Mouse (Mus musculus): ENCODE data around the gene Masp1.

The Masp1 gene

DNA sequence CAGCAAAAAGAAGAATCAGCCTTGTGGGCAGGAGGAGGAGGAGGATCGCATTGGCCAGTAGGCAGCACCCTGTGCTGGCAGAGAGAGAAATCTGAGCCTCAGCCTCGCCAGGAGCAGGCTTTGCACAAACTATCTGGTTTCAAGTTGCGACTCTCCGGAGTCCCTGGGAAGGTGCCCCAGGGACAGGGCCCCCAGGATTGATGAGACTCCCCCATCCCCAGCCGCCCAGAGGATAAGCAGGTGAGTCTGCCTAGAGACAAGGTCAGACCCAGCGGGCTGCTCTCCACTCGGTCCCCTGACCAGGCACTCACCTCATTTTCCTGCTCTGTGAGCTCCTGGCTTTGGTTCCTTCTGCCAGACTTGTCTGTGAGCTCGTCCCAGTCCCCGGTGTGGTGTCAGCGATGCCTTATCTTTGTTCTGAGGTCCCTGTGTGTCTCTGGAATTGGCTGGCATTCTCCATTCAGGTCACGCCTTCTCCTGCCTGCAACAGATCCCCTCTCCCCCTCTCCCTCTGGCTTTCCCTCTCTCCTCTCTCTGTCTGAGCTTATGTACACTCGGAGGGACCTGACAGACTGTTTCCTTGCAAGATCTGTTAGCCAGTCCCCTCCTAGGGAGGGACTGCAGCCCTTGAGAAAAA is at the start of gene Masp1, which contains the start of gene Rtp4:
TSS of gene Masp1 (minus strand) at position 581 of the 637 bp plus-strand sequence.
TSS of gene Rtp4 (plus strand) at position 57 of the 637 bp plus-strand sequence.
- in situ Hi-C loops (cut with MboI; ENCODE audit: low pct_unique_long_range_greater_than_20kb in 1 of 2, low sequenced_read_pairs in 2 of 2, unreplicated experiment in 1 of 2), result no loop called here

DNA sequence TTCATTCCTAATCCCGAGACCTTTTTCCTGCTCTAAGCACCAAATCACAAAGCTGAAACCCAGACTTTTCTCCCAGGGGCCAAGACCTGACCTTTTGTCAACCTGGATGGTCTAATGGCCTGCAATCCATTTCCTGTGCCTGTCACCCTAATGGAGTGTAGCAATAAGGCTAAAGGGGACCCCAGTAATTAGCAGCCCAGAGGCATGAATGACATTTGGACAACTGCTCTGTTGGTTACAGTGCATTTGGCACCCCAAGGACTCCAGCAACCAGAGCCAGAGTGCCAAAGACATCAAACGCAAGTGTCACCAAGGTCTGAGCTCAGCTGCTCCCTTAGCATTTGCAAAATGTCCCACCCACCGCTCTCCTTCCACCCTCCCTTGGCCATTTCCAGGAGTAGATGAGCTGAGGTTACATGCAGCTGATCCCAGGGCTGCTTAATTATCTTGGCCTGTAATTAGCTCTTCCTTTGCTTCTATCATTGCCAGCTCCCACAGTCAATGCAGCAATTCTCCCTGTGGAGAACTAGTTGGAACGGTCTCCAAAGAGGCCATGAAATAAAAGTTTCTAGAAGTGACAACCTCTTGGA is 47.8 kb upstream of the Masp1 start:
- in situ Hi-C loops (cut with MboI; ENCODE audit: low pct_unique_long_range_greater_than_20kb in 1 of 2, low sequenced_read_pairs in 2 of 2, unreplicated experiment in 1 of 2), result no loop called here

DNA sequence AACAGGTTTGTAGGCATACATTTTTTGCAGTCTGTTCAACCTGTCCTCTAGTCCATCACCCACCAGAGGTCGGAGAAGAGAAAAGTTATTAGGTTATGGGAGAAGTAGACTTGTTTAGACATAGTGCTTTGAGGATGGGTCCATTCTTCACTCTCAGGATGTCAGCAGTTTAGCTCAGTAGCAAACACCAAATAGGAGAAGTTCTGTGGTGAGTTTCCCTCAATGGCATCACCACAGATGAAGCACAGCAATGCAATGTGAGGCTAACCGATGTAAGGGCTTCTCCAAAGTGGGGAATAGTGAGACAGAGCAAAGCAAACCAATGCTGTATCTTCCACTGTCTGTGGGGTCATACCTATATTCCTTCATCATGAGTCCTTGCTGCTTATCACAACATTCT is 37.1 kb upstream of the Masp1 start:
- in situ Hi-C loops (cut with MboI; ENCODE audit: low pct_unique_long_range_greater_than_20kb in 1 of 2, low sequenced_read_pairs in 2 of 2, unreplicated experiment in 1 of 2), result loop anchor here in 1 of 2 experiments (10.0 kb wide), 1 partner anchor 77 kb away; no protein-coding TSS in a partner anchor

GRCm38 (mm10) chr16:23557195-23557594 is 36.6 kb upstream of the Masp1 start:
- in situ Hi-C loops (cut with MboI; ENCODE audit: low pct_unique_long_range_greater_than_20kb in 1 of 2, low sequenced_read_pairs in 2 of 2, unreplicated experiment in 1 of 2), result loop anchor here in 1 of 2 experiments (10.0 kb wide), 1 partner anchor 78 kb away; no protein-coding TSS in a partner anchor

- in situ Hi-C loops (cut with MboI; ENCODE audit: low pct_unique_long_range_greater_than_20kb in 1 of 2, low sequenced_read_pairs in 2 of 2, unreplicated experiment in 1 of 2), result loop anchor here (5.0 to 10.0 kb wide), 2 partner anchors 80 to 403 kb away; no protein-coding TSS in a partner anchor
These were observed 34.1 kb upstream of the Masp1 start for GRCm38 (mm10) chr16:23554673-23555072.

DNA sequence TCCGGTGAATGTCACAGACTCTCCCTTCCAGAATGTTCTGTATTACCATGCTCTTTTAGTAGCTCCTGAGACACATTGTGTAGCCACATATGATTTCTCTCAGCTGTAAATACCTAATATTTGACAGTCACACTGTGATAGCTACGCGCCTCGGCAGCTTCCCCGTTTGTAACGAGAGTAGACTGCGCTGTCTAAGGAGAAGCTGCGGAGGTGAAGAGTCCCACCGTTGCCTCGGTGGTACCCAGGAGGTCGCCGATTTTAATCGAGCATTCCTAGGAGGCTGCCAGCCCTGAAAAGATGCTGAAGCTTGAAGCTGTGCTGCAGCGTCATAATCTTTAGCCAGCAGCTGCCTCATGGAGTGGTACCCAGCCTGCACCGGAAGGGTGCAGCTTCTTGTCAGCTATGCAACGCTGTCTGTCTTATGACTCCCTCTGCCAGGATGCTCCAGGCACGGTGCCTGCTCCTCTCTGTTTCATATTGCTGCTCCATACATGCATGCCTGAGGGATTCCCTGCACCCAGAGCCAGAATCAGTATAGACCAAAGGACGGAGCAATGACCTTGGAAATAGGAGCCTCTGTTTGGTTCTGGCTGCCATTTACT is 30.5 kb upstream of the Masp1 start:
- in situ Hi-C loops (cut with MboI; ENCODE audit: low pct_unique_long_range_greater_than_20kb in 1 of 2, low sequenced_read_pairs in 2 of 2, unreplicated experiment in 1 of 2), result loop anchor here (5.0 to 10.0 kb wide), 2 partner anchors 84 to 406 kb away; no protein-coding TSS in a partner anchor

DNA sequence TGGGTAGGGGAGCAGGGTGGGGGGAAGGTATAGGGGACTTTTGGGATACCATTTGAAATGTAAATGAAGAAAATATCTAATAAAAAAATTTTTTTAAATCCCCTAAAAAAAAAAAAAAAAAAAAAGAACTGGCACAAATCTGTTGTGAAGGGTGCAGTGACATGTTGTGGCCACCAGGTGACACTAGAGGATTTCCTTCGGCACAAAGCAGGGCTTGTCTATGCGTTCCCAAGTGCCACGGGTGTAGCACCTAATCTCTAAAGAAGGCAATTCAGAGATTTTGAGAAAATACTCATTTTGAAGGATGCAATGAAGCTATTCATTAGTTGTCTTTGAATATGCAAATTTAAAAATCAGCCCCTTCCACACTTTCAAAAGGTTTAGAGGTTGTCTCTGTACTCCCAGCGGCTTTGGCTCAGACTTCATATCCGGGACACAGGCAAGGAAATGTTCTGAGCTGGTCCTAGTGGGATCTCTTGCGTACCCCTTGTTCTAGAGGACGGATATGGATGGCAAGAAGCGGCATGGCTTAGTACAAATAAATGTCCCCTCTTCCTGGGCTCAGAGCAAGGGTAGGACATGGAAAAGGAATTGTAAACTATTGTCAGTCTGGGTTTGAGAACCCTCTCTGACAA is 29.8 kb upstream of the Masp1 start:
- in situ Hi-C loops (cut with MboI; ENCODE audit: low pct_unique_long_range_greater_than_20kb in 1 of 2, low sequenced_read_pairs in 2 of 2, unreplicated experiment in 1 of 2), result loop anchor here (5.0 to 10.0 kb wide), 2 partner anchors 84 to 407 kb away; no protein-coding TSS in a partner anchor

GRCm38 (mm10) chr16:23547783-23548182 is 27.2 kb upstream of the Masp1 start:
- in situ Hi-C loops (cut with MboI; ENCODE audit: low pct_unique_long_range_greater_than_20kb in 1 of 2, low sequenced_read_pairs in 2 of 2, unreplicated experiment in 1 of 2), result loop anchor here in 1 of 2 experiments (10.0 kb wide), 2 partner anchors 93 to 347 kb away; partner anchors contain the start of gene Sst

- in situ Hi-C loops (cut with MboI; ENCODE audit: low pct_unique_long_range_greater_than_20kb in 1 of 2, low sequenced_read_pairs in 2 of 2, unreplicated experiment in 1 of 2), result loop anchor here in 1 of 2 experiments (10.0 kb wide), 2 partner anchors 90 to 350 kb away; partner anchors contain the start of gene Sst
These were observed 23.7 kb upstream of the Masp1 start for GRCm38 (mm10) chr16:23544361-23544760.

DNA sequence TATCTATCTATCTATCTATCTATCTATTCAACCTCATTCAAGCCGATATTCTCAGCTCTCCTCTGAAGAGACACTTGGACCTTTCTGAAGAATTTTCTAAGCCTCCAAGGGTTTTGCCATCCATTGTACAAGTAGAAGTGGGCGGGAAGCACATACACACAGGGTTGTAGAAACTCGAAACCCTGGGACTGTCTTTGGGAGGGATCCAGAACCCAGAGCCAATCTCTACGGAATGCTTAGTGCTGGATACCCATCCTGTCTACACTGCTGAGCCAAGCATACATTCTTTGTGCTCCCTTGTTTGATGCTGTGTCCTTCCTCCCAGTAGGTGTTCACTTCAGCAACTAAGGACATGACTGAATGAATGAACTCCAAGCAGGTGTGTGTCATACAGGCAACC is 22.3 kb upstream of the Masp1 start:
- in situ Hi-C loops (cut with MboI; ENCODE audit: low pct_unique_long_range_greater_than_20kb in 1 of 2, low sequenced_read_pairs in 2 of 2, unreplicated experiment in 1 of 2), result loop anchor here in 1 of 2 experiments (10.0 kb wide), 2 partner anchors 88 to 352 kb away; partner anchors contain the start of gene Sst

DNA sequence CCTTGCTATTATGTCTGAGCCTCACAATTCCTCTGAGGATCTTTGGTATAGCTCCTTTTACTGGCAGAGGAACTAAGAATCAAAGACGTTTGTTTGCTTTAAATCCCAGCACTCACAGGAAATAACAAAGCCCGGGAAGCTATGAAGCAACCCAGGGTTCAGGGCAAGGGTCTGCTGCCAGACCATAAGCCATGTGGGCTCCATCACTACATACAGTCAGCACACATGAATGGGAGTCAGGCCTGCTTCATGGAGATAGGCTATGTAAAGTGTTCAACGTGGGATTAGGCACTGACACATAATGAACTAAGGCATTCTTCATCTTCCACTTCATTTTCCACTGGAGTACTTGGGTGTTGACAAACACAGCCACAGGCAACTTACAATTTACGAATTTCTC is 20.4 kb upstream of the Masp1 start:
- in situ Hi-C loops (cut with MboI; ENCODE audit: low pct_unique_long_range_greater_than_20kb in 1 of 2, low sequenced_read_pairs in 2 of 2, unreplicated experiment in 1 of 2), result loop anchor here in 1 of 2 experiments (10.0 kb wide), 2 partner anchors 86 to 354 kb away; partner anchors contain the start of gene Sst

GRCm38 (mm10) chr16:23533707-23534106 is 13.1 kb upstream of the Masp1 start:
- in situ Hi-C loops (cut with MboI; ENCODE audit: low pct_unique_long_range_greater_than_20kb in 1 of 2, low sequenced_read_pairs in 2 of 2, unreplicated experiment in 1 of 2), result no loop called here

DNA sequence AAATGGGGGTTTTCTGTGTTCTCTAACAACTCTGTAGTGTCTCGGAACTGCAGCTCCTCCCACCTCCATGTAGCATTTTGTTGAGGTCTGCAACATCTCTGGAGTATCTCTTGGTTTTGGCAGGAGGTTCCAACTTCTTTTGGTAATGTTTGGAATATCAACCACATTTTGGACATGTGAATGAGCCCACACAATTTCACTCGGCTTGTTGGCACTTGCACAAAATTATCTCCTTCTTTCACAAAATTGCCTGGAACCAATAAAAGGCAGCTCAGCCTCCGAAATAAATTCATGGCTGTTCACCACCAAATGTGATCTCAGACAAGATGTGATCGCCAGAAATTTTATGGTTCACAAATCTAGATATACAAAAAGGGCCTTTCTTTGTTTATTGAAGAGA is 8.6 kb upstream of the Masp1 start:
- in situ Hi-C loops (cut with MboI; ENCODE audit: low pct_unique_long_range_greater_than_20kb in 1 of 2, low sequenced_read_pairs in 2 of 2, unreplicated experiment in 1 of 2), result no loop called here

- in situ Hi-C loops (cut with MboI; ENCODE audit: low pct_unique_long_range_greater_than_20kb in 1 of 2, low sequenced_read_pairs in 2 of 2, unreplicated experiment in 1 of 2), result no loop called here
These were observed 1.5 kb upstream of the Masp1 start for GRCm38 (mm10) chr16:23522081-23522480.

DNA sequence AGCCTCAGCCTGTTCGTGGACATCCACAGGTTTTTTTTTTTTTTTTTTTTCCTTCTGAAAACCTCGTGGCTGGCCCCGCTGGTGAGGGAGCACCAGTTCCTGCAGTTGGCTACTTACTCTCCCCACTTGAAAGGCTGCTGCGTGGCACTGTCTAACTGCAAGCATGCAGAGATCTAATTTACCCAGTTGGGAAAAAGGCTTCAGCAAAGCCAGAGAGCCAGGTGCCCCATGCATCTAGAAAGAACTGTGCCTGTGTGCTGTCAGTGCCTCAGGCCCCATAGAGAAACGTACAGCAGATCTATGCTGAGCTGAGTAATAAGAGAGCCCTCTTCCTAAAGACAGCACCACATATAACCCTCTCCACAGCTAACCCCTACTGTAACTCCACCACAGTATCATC is 477 bp upstream of the Masp1 start:
- in situ Hi-C loops (cut with MboI; ENCODE audit: low pct_unique_long_range_greater_than_20kb in 1 of 2, low sequenced_read_pairs in 2 of 2, unreplicated experiment in 1 of 2), result no loop called here

GRCm38 (mm10) chr16:23519771-23520170 is 844 bp downstream of the Masp1 start:
- in situ Hi-C loops (cut with MboI; ENCODE audit: low pct_unique_long_range_greater_than_20kb in 1 of 2, low sequenced_read_pairs in 2 of 2, unreplicated experiment in 1 of 2), result no loop called here

DNA sequence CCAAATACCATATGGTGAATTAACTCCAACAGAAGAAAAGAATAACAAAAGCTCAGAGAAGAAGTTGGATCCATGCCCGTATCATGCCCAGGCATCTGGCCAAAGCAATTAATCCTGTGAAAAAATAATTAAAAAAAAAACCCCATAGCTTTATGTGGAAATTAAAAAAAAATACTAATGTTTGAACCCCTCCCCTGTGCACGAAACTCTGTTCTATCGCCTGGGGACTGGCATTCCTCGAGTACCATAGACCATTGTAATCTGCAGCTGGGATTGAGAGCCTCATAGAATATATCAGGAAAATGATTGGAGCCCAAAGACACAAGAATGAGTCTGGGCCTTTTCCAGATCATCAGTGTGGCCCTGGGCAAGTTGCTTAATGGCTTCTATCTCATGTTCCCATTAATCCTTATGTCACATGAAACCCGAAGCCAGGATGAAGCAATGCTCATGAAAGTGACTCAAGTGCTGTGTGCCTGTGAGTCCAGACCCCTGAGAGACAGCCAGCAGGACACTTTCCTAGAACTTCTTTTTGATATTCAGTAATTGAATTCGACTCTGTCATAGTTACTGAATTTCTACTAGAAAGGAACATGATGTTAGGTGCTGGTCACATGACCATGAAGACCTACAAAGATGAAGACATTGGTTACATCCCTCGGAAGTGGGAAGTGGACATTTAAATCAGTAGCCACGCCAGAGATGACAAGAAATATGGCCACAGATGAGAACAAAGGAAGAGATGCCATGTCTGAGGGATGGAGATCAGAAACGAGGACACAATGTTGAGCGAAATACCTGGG is 1.8 kb downstream of the Masp1 start:
- in situ Hi-C loops (cut with MboI; ENCODE audit: low pct_unique_long_range_greater_than_20kb in 1 of 2, low sequenced_read_pairs in 2 of 2, unreplicated experiment in 1 of 2), result no loop called here

All from mouse embryonic stem cell (cell line).